Mouse (Mus musculus) embryonic facial prominence, embryonic 15.5 days (tissue): ENCODE results near the gene Zbtb3. TPM values are rescaled to one million over a fixed set of nuclear protein-coding genes. Genes with fewer than 3 reads are reported as not detected.

Source experiments
- ATAC-seq: fragments of 200-750 bp; cut with Nextera tagmentation; 2 replicates; pipeline ENCODE4 v1.8.0; 2017; ENCODE audit warnings: low read depth, moderate TSS enrichment; ENCODE audit not compliant: insufficient number of reproducible peaks, low FRiP score, low TSS enrichment
- H3K27ac ChIP-seq: fragments of 300-500 bp; sonication (generic); replicated peaks from 2 replicates; pipeline ENCODE4 v1.5.1; 2015; ENCODE audit warnings: mild to moderate bottlenecking, inconsistent platforms
- H3K27me3 ChIP-seq: fragments of 300-500 bp; sonication (generic); 2 replicates; pipeline ENCODE4 v1.6.1; 2015; ENCODE audit warnings: inconsistent platforms
- H3K36me3 ChIP-seq: fragments of 300-500 bp; sonication (generic); 2 replicates; pipeline ENCODE4 v1.6.1; 2015; ENCODE audit warnings: mild to moderate bottlenecking, inconsistent platforms
- H3K4me1 ChIP-seq: fragments of 300-500 bp; sonication (generic); 2 replicates; pipeline ENCODE4 v1.6.1; 2015; ENCODE audit warnings: inconsistent platforms
- H3K4me2 ChIP-seq: fragments of 300-500 bp; sonication (generic); replicated peaks from 2 replicates; pipeline ENCODE4 v1.6.1; 2015; ENCODE audit warnings: mild to moderate bottlenecking, inconsistent platforms
- H3K4me3 ChIP-seq: fragments of 300-500 bp; sonication (generic); replicated peaks from 2 replicates; pipeline ENCODE4 v1.5.1; 2015; ENCODE audit warnings: mild to moderate bottlenecking, inconsistent platforms
- H3K9ac ChIP-seq: fragments of 300-500 bp; sonication (generic); 2 replicates; pipeline ENCODE4 v1.6.1; 2015; ENCODE audit warnings: inconsistent platforms
- H3K9me3 ChIP-seq: fragments of 300-500 bp; sonication (generic); replicated peaks from 2 replicates; pipeline ENCODE4 v1.6.1; 2016; ENCODE audit warnings: inconsistent platforms
- WGBS: fragments of 180-500 bp; shearing (Covaris S2); methylation state at CpG from one replicate; pipeline ENCODE4 v1.1.7; 2015; 5-methylcytosine and 5-hydroxymethylcytosine counted together
- polyA plus RNA-seq: library from polyadenylated mRNA; unstranded; fragments of >200 nt; fragmentation: Nextera tagmentation; extraction: Ambion mirVana; gene quantifications from 2 replicates; pipeline ENCODE4 v1.2.1, GENCODE M21; 2015

Gene Zbtb3
- polyA plus RNA-seq, 1 experiment from 2014 or later, result 5.6 TPM

- H3K9me3 ChIP-seq, result no peaks in the 10 kb centered on the region
- H3K4me2 ChIP-seq, result no peak overlapping the region
- peaks cover 23% of the 10 kb centered on the region for H3K36me3 ChIP-seq
- H3K4me3 ChIP-seq, result no peak overlapping the region
- peaks cover 31% of the 10 kb centered on the region for H3K4me1 ChIP-seq
- ATAC-seq, result no peak
- 83% methylated on average over 6 of the region's 6 CpGs for WGBS
- no peak overlapping the region for H3K27ac ChIP-seq
- no peaks in the 10 kb centered on the region for H3K27me3 ChIP-seq
- no peak overlapping the region for H3K9ac ChIP-seq
Measured at GRCm38 (mm10) chr19:8842961-8843360, 40.6 kb downstream of the Zbtb3 start.

DNA sequence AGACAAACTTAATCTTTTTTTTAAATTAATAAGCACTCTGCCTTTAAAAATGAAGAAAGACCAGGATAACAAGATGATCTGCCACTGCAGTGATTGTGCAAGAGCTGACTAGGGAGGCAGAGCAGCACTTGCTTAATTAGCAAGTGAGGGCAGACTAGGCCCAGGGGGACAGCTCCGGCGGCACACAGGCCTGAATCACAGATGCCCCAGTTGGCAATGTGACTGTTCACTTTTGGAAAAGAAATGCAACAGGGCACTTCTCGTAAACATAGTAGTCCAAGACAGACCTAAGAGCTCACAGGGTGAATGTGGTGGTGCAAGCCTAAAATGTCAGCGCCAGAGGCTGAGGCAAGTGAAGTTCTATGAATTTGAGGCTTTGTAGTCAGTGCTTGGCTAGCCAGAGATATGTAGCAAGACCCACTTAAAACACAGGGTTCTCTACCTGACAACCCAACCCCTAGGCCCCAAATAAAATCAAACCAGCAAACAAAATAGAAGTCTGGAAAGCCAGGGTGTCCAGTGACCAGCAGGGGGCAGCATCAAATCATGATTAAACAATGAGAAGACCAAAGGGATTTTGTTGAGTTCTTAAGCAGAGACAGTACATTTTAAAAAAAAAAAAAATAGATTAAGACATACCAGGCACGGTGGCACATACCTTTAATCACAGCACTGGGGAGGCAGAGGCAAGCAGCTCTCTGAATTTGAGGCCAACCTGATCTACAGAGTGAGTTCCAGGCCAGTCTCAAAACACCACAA lies 42.2 kb downstream of the Zbtb3 start:
- H3K4me1 ChIP-seq, result peaks cover 16% of the 10 kb centered on the region
- peak overlapping the region; percentile 56; the same call in 1 of the 2 replicates for H3K27ac ChIP-seq
- no peak overlapping the region for H3K9ac ChIP-seq
- H3K4me3 ChIP-seq, result no peak overlapping the region
- H3K36me3 ChIP-seq, result peaks cover 28% of the 10 kb centered on the region
- ATAC-seq, result no peak
- H3K9me3 ChIP-seq, result no peaks in the 10 kb centered on the region
- no peak overlapping the region for H3K4me2 ChIP-seq
- H3K27me3 ChIP-seq, result no peaks in the 10 kb centered on the region
- WGBS, result 48% methylated on average over 5 of the region's 5 CpGs

DNA sequence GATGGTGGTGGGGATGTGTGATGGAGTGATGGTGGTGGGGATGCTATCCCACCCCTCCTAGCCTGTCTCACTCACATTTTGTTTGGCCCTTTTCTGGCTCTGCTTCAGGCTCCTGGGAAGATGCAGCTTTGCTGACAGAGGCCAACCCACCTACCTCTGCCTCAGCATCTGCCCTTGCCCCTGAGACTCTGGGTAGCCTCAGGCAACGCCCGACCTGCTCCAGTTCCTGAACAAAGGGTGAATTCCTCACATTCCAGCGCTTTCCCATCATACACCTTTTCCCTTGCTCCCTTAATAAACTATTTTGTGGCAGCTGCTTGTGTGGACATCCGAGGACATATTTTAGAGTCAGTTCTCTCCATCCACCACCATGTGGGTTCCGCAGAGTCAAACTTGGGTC lies 46.0 kb downstream of the Zbtb3 start:
- Histone ChIP-seq H3K9ac (no peak overlapping the region), H3K27ac (no peak overlapping the region), H3K4me2 (no peak overlapping the region), H3K4me1 (peaks cover 11% of the 10 kb centered on the region), H3K4me3 (no peak overlapping the region), H3K27me3 (no peaks in the 10 kb centered on the region), H3K9me3 (no peaks in the 10 kb centered on the region), H3K36me3 (peaks cover 28% of the 10 kb centered on the region)
- no peak for ATAC-seq
- WGBS, result 70% methylated on average over 5 of the region's 5 CpGs

GRCm38 (mm10) chr19:8850402-8850901 lies 48.1 kb downstream of the Zbtb3 start, which contains the start of gene Lrrn4cl:
Gene Lrrn4cl (plus strand): TSS chr19:8850768.
- Histone ChIP-seq H3K36me3 (peaks cover 28% of the 10 kb centered on the region), H3K27me3 (no peaks in the 10 kb centered on the region), H3K9ac (no peak within 1 kb of the TSS), H3K27ac (peak within 1 kb of the TSS; percentile 49), H3K4me2 (peak within 1 kb of the TSS; percentile 15; the same call in 1 of the 2 replicates), H3K9me3 (no peaks in the 10 kb centered on the region), H3K4me1 (peaks cover 11% of the 10 kb centered on the region), H3K4me3 (no peak within 1 kb of the TSS)
- ATAC-seq, result peak; percentile 74
- 6% methylated on average over 7 of the region's 7 CpGs for WGBS

- peaks cover 11% of the 10 kb centered on the region for H3K4me1 ChIP-seq
- no peak for ATAC-seq
- H3K36me3 ChIP-seq, result peaks cover 18% of the 10 kb centered on the region
- H3K9me3 ChIP-seq, result no peaks in the 10 kb centered on the region
- no peak overlapping the region for H3K9ac ChIP-seq
- WGBS, result 65% methylated on average over 7 of the region's 7 CpGs
- no peak overlapping the region for H3K4me2 ChIP-seq
- no peak overlapping the region for H3K4me3 ChIP-seq
- H3K27me3 ChIP-seq, result no peaks in the 10 kb centered on the region
- no peak overlapping the region for H3K27ac ChIP-seq
Measured at GRCm38 (mm10) chr19:8851639-8852038, 49.3 kb downstream of the Zbtb3 start.

DNA sequence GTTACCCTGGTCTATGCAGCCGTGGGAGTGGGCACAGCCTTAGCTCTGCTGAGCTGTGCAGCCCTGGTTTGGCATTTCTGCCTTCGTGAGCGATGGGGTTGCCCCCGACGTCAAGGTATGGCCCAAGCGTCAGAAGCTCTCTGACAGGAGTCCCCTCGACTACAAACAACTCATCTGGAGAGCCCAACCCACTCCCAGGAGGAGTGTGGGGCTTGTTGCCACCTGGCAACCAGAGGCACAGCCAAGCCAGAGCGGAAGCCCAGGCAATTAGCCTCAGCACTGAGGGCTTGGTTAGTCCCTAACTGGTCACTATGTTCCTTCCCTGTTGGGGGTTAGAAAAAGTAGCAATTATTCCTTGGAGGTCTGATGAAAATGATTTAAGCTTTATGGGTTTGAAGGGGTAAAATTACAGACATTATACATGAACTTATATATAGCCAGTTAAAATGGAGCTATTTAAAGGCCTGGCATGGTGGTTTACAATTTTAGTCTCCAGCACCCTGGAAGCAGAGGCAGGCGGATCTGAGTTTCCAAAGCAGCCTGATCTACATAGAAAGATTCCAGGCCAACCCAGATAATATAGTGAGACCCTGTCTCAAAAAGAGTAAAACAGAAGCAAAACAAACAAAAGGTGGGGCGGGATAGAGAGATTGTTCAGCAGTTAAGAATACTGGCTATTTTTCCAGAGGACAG lies 50.0 kb downstream of the Zbtb3 start:
- peaks cover 10% of the 10 kb centered on the region for H3K36me3 ChIP-seq
- no peak overlapping the region for H3K4me2 ChIP-seq
- no peak overlapping the region for H3K4me3 ChIP-seq
- H3K27me3 ChIP-seq, result no peaks in the 10 kb centered on the region
- no peaks in the 10 kb centered on the region for H3K9me3 ChIP-seq
- H3K4me1 ChIP-seq, result peaks cover 11% of the 10 kb centered on the region
- no peak overlapping the region for H3K27ac ChIP-seq
- no peak for ATAC-seq
- H3K9ac ChIP-seq, result no peak overlapping the region
- WGBS, result 56% methylated on average over 10 of the region's 10 CpGs

DNA sequence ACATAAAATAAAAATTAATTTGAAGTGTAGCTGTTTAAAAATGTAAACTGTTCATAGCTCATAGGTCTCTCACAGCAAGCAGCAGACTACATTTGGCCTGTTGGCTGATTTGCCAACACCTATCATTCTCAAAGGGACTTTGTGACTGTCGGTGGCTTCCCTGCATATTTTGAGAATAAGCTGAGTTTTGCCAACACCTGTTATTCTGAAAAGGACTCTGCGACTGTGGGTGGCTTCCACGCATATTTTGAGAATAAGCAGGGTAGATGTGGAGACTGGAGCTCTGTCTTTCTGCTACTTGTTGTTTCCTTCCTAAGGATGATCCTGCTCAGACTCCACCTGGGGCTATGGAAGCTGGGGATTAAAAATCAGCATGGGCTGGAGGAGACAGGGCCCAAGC lies 50.8 kb downstream of the Zbtb3 start:
- Histone ChIP-seq H3K4me2 (no peak overlapping the region), H3K4me3 (no peak overlapping the region), H3K27me3 (no peaks in the 10 kb centered on the region), H3K9ac (no peak overlapping the region), H3K36me3 (peaks cover 5% of the 10 kb centered on the region; the same call in 1 of the 2 replicates), H3K27ac (no peak overlapping the region), H3K4me1 (peaks cover 11% of the 10 kb centered on the region), H3K9me3 (no peaks in the 10 kb centered on the region)
- WGBS, result 71% methylated on average over 3 of the region's 3 CpGs
- no peak for ATAC-seq

Other genes with a start within 250 kb of the Zbtb3 start
- gene Slc22a8, start 211.3 kb upstream of the Zbtb3 start, polyA plus RNA-seq, result 0.16 TPM in 1 of 2 replicates, not detected in the other
- 0.05 and 0.13 TPM in 2 replicates for gene Slc22a6, start 184.5 kb upstream of the Zbtb3 start, polyA plus RNA-seq
- gene Chrm1, start 138.8 kb upstream of the Zbtb3 start, polyA plus RNA-seq, result 0.76 and 0.83 TPM in 2 replicates
- gene Slc3a2, start 79.2 kb upstream of the Zbtb3 start, polyA plus RNA-seq, result 122 and 128 TPM in 2 replicates
- 89.0 and 90.8 TPM in 2 replicates for gene Wdr74, start 66.7 kb upstream of the Zbtb3 start, polyA plus RNA-seq
- gene 1700092M07Rik, start 61.8 kb upstream of the Zbtb3 start, polyA plus RNA-seq, result 0.70 and 1.2 TPM in 2 replicates
- 168 and 175 TPM in 2 replicates for gene Stx5a, start 61.1 kb upstream of the Zbtb3 start, polyA plus RNA-seq
- gene Nxf1, start 45.5 kb upstream of the Zbtb3 start, polyA plus RNA-seq, result 175 and 192 TPM in 2 replicates
- gene Tmem223, start 31.6 kb upstream of the Zbtb3 start, polyA plus RNA-seq, result 172 and 173 TPM in 2 replicates
- 82.8 and 88.3 TPM in 2 replicates for gene Tmem179b, start 28.1 kb upstream of the Zbtb3 start, polyA plus RNA-seq
- 27.3 and 30.0 TPM in 2 replicates for gene Taf6l, start 16.1 kb upstream of the Zbtb3 start, polyA plus RNA-seq
- gene Polr2g, start 4.0 kb upstream of the Zbtb3 start, polyA plus RNA-seq, result 153 and 160 TPM in 2 replicates
- gene Ttc9c, start 16.8 kb downstream of the Zbtb3 start, polyA plus RNA-seq, result 53.0 and 58.4 TPM in 2 replicates
- gene Hnrnpul2, start 17.5 kb downstream of the Zbtb3 start, polyA plus RNA-seq, result 6.0 and 7.1 TPM in 2 replicates
- not detected in 2 replicates for gene AC129217.1, start 27.2 kb downstream of the Zbtb3 start, polyA plus RNA-seq
- 68.8 and 78.0 TPM in 2 replicates for gene Bscl2, start 34.9 kb downstream of the Zbtb3 start, polyA plus RNA-seq
- gene Gng3, start 36.6 kb downstream of the Zbtb3 start, polyA plus RNA-seq, result 5.1 and 7.5 TPM in 2 replicates
- 2.0 and 3.5 TPM in 2 replicates for gene Lrrn4cl, start 48.2 kb downstream of the Zbtb3 start, polyA plus RNA-seq
- gene Ubxn1, start 68.9 kb downstream of the Zbtb3 start, polyA plus RNA-seq, result 177 and 194 TPM in 2 replicates
- 63.3 and 65.1 TPM in 2 replicates for gene Uqcc3, start 78.4 kb downstream of the Zbtb3 start, polyA plus RNA-seq
- 58.7 and 61.4 TPM in 2 replicates for gene Lbhd1, start 81.2 kb downstream of the Zbtb3 start, polyA plus RNA-seq
- not detected in 2 replicates for gene Gm49403, start 81.4 kb downstream of the Zbtb3 start, polyA plus RNA-seq
- 82.8 and 84.2 TPM in 2 replicates for gene 1810009A15Rik, start 86.3 kb downstream of the Zbtb3 start, polyA plus RNA-seq
- gene Gm49416, start 86.4 kb downstream of the Zbtb3 start, polyA plus RNA-seq, result 0.24 TPM in 1 of 2 replicates, not detected in the other
- 42.7 and 45.8 TPM in 2 replicates for gene Ints5, start 90.5 kb downstream of the Zbtb3 start, polyA plus RNA-seq
- 99.0 and 104 TPM in 2 replicates for gene Ganab, start 95.5 kb downstream of the Zbtb3 start, polyA plus RNA-seq
- gene B3gat3, start 117.8 kb downstream of the Zbtb3 start, polyA plus RNA-seq, result 51.5 and 53.3 TPM in 2 replicates
- gene Rom1, start 126.8 kb downstream of the Zbtb3 start, polyA plus RNA-seq, result 4.2 and 4.5 TPM in 2 replicates
- 41.3 and 43.1 TPM in 2 replicates for gene Eml3, start 127.0 kb downstream of the Zbtb3 start, polyA plus RNA-seq
- gene Mta2, start 139.3 kb downstream of the Zbtb3 start, polyA plus RNA-seq, result 155 and 156 TPM in 2 replicates
- gene Tut1, start 151.3 kb downstream of the Zbtb3 start, polyA plus RNA-seq, result 31.0 and 32.8 TPM in 2 replicates
- 443 and 458 TPM in 2 replicates for gene Eef1g, start 164.5 kb downstream of the Zbtb3 start, polyA plus RNA-seq
- gene Ahnak, start 186.7 kb downstream of the Zbtb3 start, polyA plus RNA-seq, result 71.9 and 92.4 TPM in 2 replicates